Mouse (Mus musculus) midbrain, postnatal 0 days (tissue): ENCODE measurements around the gene Tex44. TPM values are rescaled to one million over a fixed set of nuclear protein-coding genes. Genes with fewer than 3 reads are reported as not detected.

Experiments used
- ATAC-seq: fragments of 200-750 bp; cut with Nextera tagmentation; 2 replicates; pipeline ENCODE4 v1.8.0; 2017; ENCODE audit warnings: moderate number of reproducible peaks, mild to moderate bottlenecking, moderate TSS enrichment, moderate library complexity; ENCODE audit not compliant: low FRiP score
- DNase-seq: peaks from one replicate; pipeline ENCODE4 v3.0.0-alpha.2; 2015; ENCODE audit warnings: low spot score
- H3K27ac ChIP-seq: fragments of 300-500 bp; sonication (generic); 2 replicates; pipeline ENCODE4 v1.5.1; 2014; ENCODE audit warnings: low read depth, mild to moderate bottlenecking, low read length, mixed read lengths
- H3K27me3 ChIP-seq: fragments of 300-500 bp; sonication (generic); 2 replicates; pipeline ENCODE4 v1.6.1; 2014; ENCODE audit warnings: low read length, control low read depth, mixed read lengths; ENCODE audit not compliant: insufficient read depth
- H3K36me3 ChIP-seq: fragments of 300-500 bp; sonication (generic); 2 replicates; pipeline ENCODE4 v1.6.1; 2014; ENCODE audit warnings: low read length, control low read depth, mixed read lengths; ENCODE audit not compliant: insufficient read depth
- H3K4me1 ChIP-seq: fragments of 300-500 bp; sonication (generic); 2 replicates; pipeline ENCODE4 v1.6.1; 2014; ENCODE audit warnings: mild to moderate bottlenecking, control low read depth, antibody characterized with exemption, low read length, mixed read lengths; ENCODE audit not compliant: insufficient read depth
- H3K4me2 ChIP-seq: fragments of 300-500 bp; sonication (generic); 2 replicates; pipeline ENCODE4 v1.6.1; 2014; ENCODE audit warnings: low read depth, mild to moderate bottlenecking, low read length, mixed read lengths; ENCODE audit not compliant: poor library complexity, severe bottlenecking
- H3K4me3 ChIP-seq: fragments of 300-500 bp; sonication (generic); 2 replicates; pipeline ENCODE4 v1.5.1; 2014; ENCODE audit warnings: low read depth, mild to moderate bottlenecking, low read length, moderate library complexity
- H3K9ac ChIP-seq: fragments of 300-500 bp; sonication (generic); replicated peaks from 2 replicates; pipeline ENCODE4 v1.6.1; 2014; ENCODE audit warnings: mild to moderate bottlenecking, low read length, moderate library complexity, mixed read lengths; ENCODE audit not compliant: poor library complexity, severe bottlenecking
- H3K9me3 ChIP-seq: fragments of 300-500 bp; sonication (generic); 2 replicates; pipeline ENCODE4 v1.6.1; 2016; ENCODE audit warnings: low read length, control low read depth
- CTCF ChIP-seq: IDR thresholded peaks from 2 replicates; pipeline ENCODE4 v1.5.1; 2016; ENCODE audit warnings: antibody characterized with exemption, mild to moderate bottlenecking
- WGBS: fragments of 180-500 bp; shearing (Covaris S2); extraction: QIAGEN DNeasy Blood & Tissue Kit; methylation state at CpG from one replicate; pipeline ENCODE4 v1.1.7; 2014; 5-methylcytosine and 5-hydroxymethylcytosine counted together
- polyA plus RNA-seq: library from polyadenylated mRNA; unstranded; fragments of >200 nt; fragmentation: Nextera tagmentation; extraction: Ambion mirVana; gene quantifications from 2 replicates; pipeline ENCODE4 v1.2.1, GENCODE M21; 2015
- total RNA-seq: library from RNA; depleted of rRNA; stranded (reverse); fragments of >200 nt; gene quantifications from 2 replicates; pipeline ENCODE4 v1.2.3, GENCODE M21; 2014; rRNA removed

The Tex44 gene
- total RNA-seq (0.14 TPM in 1 of 2 replicates, not detected in the other), polyA plus RNA-seq (not detected in 2 replicates)

DNA sequence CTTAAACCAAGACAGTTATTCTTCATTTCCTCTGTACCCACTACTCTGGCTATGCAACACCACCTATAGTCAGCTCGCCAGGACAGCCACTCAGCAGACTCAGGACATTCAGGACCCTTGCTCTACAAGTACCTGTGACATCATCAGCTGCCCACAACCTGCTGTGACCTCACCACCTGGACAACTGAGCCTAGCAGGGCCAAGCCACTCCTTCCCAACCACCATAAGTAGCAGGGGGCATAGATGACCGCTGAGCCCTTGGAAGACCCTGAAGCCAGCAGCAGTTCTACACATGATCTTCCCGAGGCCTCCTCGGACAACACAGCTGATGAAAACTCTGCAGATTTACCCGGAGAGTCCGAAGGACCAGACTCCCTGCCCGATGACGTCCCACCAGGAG is at the start of gene Tex44, which contains the start of gene Nmur1:
Gene Tex44 (plus strand): TSS at position 202 of the 400 bp plus-strand sequence.
Gene Nmur1 (minus strand): TSS at position 101 of the 400 bp plus-strand sequence.
- no peak for TF ChIP-seq CTCF
- 0 out of 2 replicates have a peak within 1 kb of the TSS, but pooled peaks have one; percentile 32 for H3K27ac ChIP-seq

DNA sequence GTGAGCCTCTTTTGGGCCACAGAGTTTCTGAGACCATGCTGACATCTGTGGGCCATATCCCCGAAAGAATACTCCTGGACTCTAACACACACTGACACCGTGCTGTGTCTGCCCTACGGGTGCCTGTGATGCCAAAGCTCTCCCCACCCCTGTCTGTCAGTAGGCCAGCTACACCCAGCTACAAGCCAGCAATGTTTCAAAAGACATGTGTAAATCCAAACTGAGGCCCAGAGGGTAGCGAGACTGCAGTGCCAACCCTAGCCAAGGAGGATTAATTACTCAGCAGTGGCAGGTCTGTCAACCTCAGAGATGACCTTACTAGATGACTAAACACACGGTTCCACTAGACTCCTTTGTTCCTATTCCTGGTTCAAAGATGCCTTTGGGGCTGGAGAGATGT is 49.8 kb upstream of the Tex44 start:
- WGBS = 71% methylated on average over 5 of the region's 5 CpGs
- H3K4me3 ChIP-seq = no peak overlapping the region
- TF ChIP-seq CTCF = no peak
- H3K4me1 ChIP-seq = no peaks in the 10 kb centered on the region
- H3K9me3 ChIP-seq = no peaks in the 10 kb centered on the region
- ATAC-seq (no peak), DNase-seq (no peak)
- H3K27me3 ChIP-seq = no peaks in the 10 kb centered on the region
- no peak overlapping the region for H3K27ac ChIP-seq
- H3K36me3 ChIP-seq = no peaks in the 10 kb centered on the region
- no peak overlapping the region for H3K4me2 ChIP-seq
- no peak overlapping the region for H3K9ac ChIP-seq

More for the DNA sequence above, at the start of gene Tex44, which contains the start of gene Nmur1:
- DNase-seq = no peak
- ATAC-seq = no peak
- Histone ChIP-seq H3K9ac (peak within 1 kb of the TSS; percentile 33; the same call in 1 of the 2 replicates), H3K4me3 (no peak within 1 kb of the TSS), H3K9me3 (no peaks in the 10 kb centered on the region), H3K27me3 (no peaks in the 10 kb centered on the region), H3K4me1 (peaks cover 3% of the 10 kb centered on the region; the same call in 1 of the 2 replicates), H3K4me2 (no peak within 1 kb of the TSS), H3K36me3 (no peaks in the 10 kb centered on the region)
- 94% methylated on average over 8 of the region's 8 CpGs for WGBS

DNA sequence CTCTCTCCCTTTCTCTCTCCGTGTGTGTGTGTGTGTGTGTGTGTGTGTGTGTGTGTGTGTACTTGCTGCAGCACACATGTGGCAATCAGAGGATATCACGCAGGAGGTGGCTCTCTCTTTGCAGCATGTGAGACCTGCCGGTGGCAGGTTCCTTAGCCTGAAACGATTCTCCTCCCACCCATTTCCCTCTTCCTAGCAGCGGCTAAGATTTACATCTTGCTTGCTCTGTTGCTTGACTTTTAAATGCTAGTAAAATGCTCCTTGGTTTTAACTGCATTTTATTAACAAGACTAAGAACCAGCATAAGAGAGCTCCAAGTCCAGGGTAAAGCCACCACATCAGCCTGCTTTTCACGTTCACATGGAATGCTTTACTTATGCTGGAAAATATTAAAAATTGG is 47.5 kb upstream of the Tex44 start:
- DNase-seq (no peak), ATAC-seq (no peak)
- 64% methylated on average over 6 of the region's 6 CpGs for WGBS
- H3K27me3 ChIP-seq = no peaks in the 10 kb centered on the region
- H3K36me3 ChIP-seq = no peaks in the 10 kb centered on the region
- H3K27ac ChIP-seq = no peak overlapping the region
- TF ChIP-seq CTCF = no peak
- H3K4me1 ChIP-seq = no peaks in the 10 kb centered on the region
- H3K9ac ChIP-seq = no peak overlapping the region
- no peak overlapping the region for H3K4me2 ChIP-seq
- H3K4me3 ChIP-seq = no peak overlapping the region
- no peaks in the 10 kb centered on the region for H3K9me3 ChIP-seq

DNA sequence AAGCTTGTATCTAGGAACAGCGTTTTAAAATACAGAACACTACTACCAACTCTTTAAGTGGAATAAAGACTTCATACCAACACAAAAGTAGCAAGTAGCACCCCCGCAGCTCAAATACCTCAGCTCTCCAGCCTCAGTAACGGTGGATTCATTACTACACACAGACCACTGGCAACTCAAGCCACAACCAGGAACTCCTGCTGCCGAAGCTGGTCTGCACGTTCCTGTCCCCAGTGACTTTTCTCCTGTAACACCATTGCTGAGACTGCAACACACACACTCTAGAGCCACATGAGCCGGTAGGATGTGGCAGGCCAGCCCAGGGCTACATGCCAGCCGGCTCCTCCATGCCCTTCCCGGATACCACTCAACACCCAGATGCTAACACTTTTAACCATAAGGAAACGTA is 47.0 kb upstream of the Tex44 start:
- no peak for TF ChIP-seq CTCF
- H3K27ac ChIP-seq = no peak overlapping the region
- DNase-seq = no peak
- no peaks in the 10 kb centered on the region for H3K9me3 ChIP-seq
- H3K4me3 ChIP-seq = no peak overlapping the region
- H3K4me1 ChIP-seq = no peaks in the 10 kb centered on the region
- no peaks in the 10 kb centered on the region for H3K36me3 ChIP-seq
- WGBS = 75% methylated on average over 9 of the region's 9 CpGs
- no peak for ATAC-seq
- H3K9ac ChIP-seq = no peak overlapping the region
- H3K27me3 ChIP-seq = no peaks in the 10 kb centered on the region
- no peak overlapping the region for H3K4me2 ChIP-seq

DNA sequence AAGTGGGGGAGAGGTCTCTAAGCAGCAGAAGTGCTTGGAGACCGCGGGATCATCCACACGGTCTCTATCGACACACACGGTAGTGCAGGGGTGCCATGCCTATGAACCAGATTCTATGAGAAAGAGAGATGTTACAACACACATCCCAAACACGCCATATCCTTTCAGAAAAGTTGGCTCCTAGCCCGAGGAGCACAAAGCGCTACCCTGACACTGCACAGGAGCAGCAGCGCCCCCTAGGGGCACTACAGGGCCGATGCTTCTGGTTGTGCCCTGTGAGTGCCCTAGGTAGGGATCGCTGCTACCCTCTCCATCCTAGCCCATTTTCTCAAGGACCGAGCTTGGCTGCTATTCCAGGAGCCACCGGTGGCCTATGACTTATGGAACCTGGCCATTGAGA is 45.1 kb upstream of the Tex44 start:
- Histone ChIP-seq H3K9me3 (no peaks in the 10 kb centered on the region), H3K4me1 (no peaks in the 10 kb centered on the region), H3K36me3 (no peaks in the 10 kb centered on the region), H3K27ac (no peak overlapping the region), H3K4me3 (no peak overlapping the region), H3K4me2 (no peak overlapping the region), H3K27me3 (no peaks in the 10 kb centered on the region), H3K9ac (no peak overlapping the region)
- peak; percentile 59 for TF ChIP-seq CTCF
- DNase-seq (peak; percentile 68), ATAC-seq (no peak)
- whole genome bisulfite sequencing = 44% methylated on average over 13 of the region's 13 CpGs

DNA sequence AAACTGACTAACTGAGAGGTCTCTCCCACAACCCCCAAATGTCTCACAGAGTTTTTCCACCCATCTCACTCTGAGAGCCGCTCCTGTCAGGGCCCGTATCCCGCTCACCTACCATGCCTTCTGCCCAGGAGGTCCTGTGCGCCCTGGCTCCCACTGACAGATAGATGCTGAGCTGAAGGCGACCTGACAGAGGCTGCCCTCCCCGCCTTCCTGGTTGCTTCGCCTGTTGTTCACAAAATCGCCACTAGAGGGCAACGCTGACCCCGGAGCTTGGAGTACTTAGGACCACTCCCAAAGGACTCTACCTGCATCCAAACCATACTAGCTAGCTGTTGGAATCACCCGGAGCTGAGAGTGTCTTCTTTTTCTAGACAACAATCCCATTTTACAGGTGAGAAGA is 36.9 kb upstream of the Tex44 start:
- Histone ChIP-seq H3K9ac (0 out of 2 replicates have a peak overlapping the region, but pooled peaks have one; percentile 19), H3K4me3 (no peak overlapping the region), H3K27ac (no peak overlapping the region), H3K9me3 (no peaks in the 10 kb centered on the region), H3K4me2 (no peak overlapping the region), H3K36me3 (no peaks in the 10 kb centered on the region), H3K27me3 (no peaks in the 10 kb centered on the region), H3K4me1 (no peaks in the 10 kb centered on the region)
- TF ChIP-seq CTCF = peak; percentile 88
- WGBS = 4% methylated on average over 11 of the region's 11 CpGs
- ATAC-seq (no peak; the same call in 1 of the 2 replicates), DNase-seq (peak; percentile 70)
